Mouse (Mus musculus): ENCODE data around the gene Sytl3.
"Not testable (repeated sequence)": the region's sequence is repeated elsewhere in the genome, so short reads cannot be mapped to it uniquely, and the experiment has no call there.

GRCm38 (mm10) chr17:6674297-6674696 is 15.4 kb downstream of the Sytl3 start:
- TF ChIP-seq CTCF (IDR thresholded peaks at IDR 0.05); EP300 (IDR thresholded peaks at IDR 0.05; ENCODE audit: insufficient read depth, low read depth, low read length): not testable (repeated sequence)
